Mouse (Mus musculus) kidney, embryonic 15.5 days (tissue): Measurements from ENCODE around the gene Gpsm3. TPM values are rescaled to one million over a fixed set of nuclear protein-coding genes. Genes with fewer than 3 reads are reported as not detected.

Experiments used
- ATAC-seq: fragments of 200-750 bp; cut with Nextera tagmentation; replicated peaks from 2 replicates; pipeline ENCODE4 v1.8.0; 2017; ENCODE audit warnings: moderate TSS enrichment; ENCODE audit not compliant: low FRiP score
- H3K27ac ChIP-seq: fragments of 300-500 bp; sonication (generic); 2 replicates; pipeline ENCODE4 v1.5.1; 2015; ENCODE audit warnings: mild to moderate bottlenecking, inconsistent platforms
- H3K27me3 ChIP-seq: fragments of 300-500 bp; sonication (generic); 2 replicates; pipeline ENCODE4 v1.6.1; 2015; ENCODE audit warnings: inconsistent platforms
- H3K36me3 ChIP-seq: fragments of 300-500 bp; sonication (generic); 2 replicates; pipeline ENCODE4 v1.6.1; 2015; ENCODE audit warnings: inconsistent platforms
- H3K4me1 ChIP-seq: fragments of 300-500 bp; sonication (generic); 2 replicates; pipeline ENCODE4 v1.6.1; 2015; ENCODE audit warnings: inconsistent platforms
- H3K4me2 ChIP-seq: fragments of 300-500 bp; sonication (generic); 2 replicates; pipeline ENCODE4 v1.6.1; 2015; ENCODE audit warnings: moderate library complexity, mild to moderate bottlenecking, inconsistent platforms
- H3K4me3 ChIP-seq: fragments of 300-500 bp; sonication (generic); replicated peaks from 2 replicates; pipeline ENCODE4 v1.5.1; 2015; ENCODE audit warnings: mild to moderate bottlenecking, inconsistent platforms
- H3K9ac ChIP-seq: fragments of 300-500 bp; sonication (generic); 2 replicates; pipeline ENCODE4 v1.6.1; 2015; ENCODE audit warnings: mild to moderate bottlenecking, inconsistent platforms
- H3K9me3 ChIP-seq: fragments of 300-500 bp; sonication (generic); replicated peaks from 2 replicates; pipeline ENCODE4 v1.6.1; 2016; ENCODE audit warnings: inconsistent platforms
- WGBS: fragments of 180-500 bp; shearing (Covaris S2); methylation state at CpG from one replicate; pipeline ENCODE4 v1.1.7; 2015; ENCODE audit warnings: mixed read lengths; 5-methylcytosine and 5-hydroxymethylcytosine counted together
- polyA plus RNA-seq: library from polyadenylated mRNA; unstranded; fragments of >200 nt; fragmentation: Nextera tagmentation; extraction: Ambion mirVana; gene quantifications from 2 replicates; pipeline ENCODE4 v1.2.1, GENCODE M21; 2015

The Gpsm3 gene
- polyA plus RNA-seq, 1 experiment from 2014 or later: 22.6 TPM

GRCm38 (mm10) chr17:34592581-34593549 is 3.3 kb downstream of the Gpsm3 start:
- Histone ChIP-seq H3K27me3 (no peaks in the 10 kb centered on the region), H3K4me2 (peak overlapping the region; percentile 72), H3K9ac (peak overlapping the region; percentile 94), H3K9me3 (no peaks in the 10 kb centered on the region), H3K4me3 (peak overlapping the region; percentile 73), H3K4me1 (peaks cover 86% of the 10 kb centered on the region), H3K27ac (peak overlapping the region; percentile 100), H3K36me3 (peaks cover 30% of the 10 kb centered on the region)
- under 1% methylated on average over 32 of the region's 32 CpGs for WGBS
- ATAC-seq: peak; percentile 10; the same call in 1 of the 2 replicates

- H3K27me3 ChIP-seq: no peaks in the 10 kb centered on the region
- peak overlapping the region; percentile 72 for H3K4me2 ChIP-seq
- no peaks in the 10 kb centered on the region for H3K9me3 ChIP-seq
- H3K4me3 ChIP-seq: peak overlapping the region; percentile 73
- H3K9ac ChIP-seq: peak overlapping the region; percentile 94
- 39% methylated on average over 33 of the region's 34 CpGs for WGBS
- H3K4me1 ChIP-seq: peaks cover 86% of the 10 kb centered on the region
- ATAC-seq: no peak
- H3K27ac ChIP-seq: peak overlapping the region; percentile 100
- peaks cover 30% of the 10 kb centered on the region for H3K36me3 ChIP-seq
These were observed 4.3 kb downstream of the Gpsm3 start for GRCm38 (mm10) chr17:34593752-34594525.

- Histone ChIP-seq H3K4me1 (peaks cover 79% of the 10 kb centered on the region), H3K36me3 (peaks cover 44% of the 10 kb centered on the region), H3K4me2 (peak overlapping the region; percentile 72), H3K4me3 (no peak overlapping the region; the same call in 1 of the 2 replicates), H3K27ac (0 out of 2 replicates have a peak overlapping the region, but pooled peaks have one; percentile 37), H3K27me3 (no peaks in the 10 kb centered on the region), H3K9ac (no peak overlapping the region), H3K9me3 (no peaks in the 10 kb centered on the region)
- no peak for ATAC-seq
- WGBS: 42% methylated on average over 8 of the region's 8 CpGs
These were observed 6.5 kb downstream of the Gpsm3 start for GRCm38 (mm10) chr17:34596098-34596497.

- no peaks in the 10 kb centered on the region for H3K27me3 ChIP-seq
- H3K27ac ChIP-seq: peak within 1 kb of the TSS; percentile 64
- WGBS: 31% methylated on average over 6 of the region's 6 CpGs
- peaks cover 56% of the 10 kb centered on the region for H3K36me3 ChIP-seq
- peaks cover 82% of the 10 kb centered on the region for H3K4me1 ChIP-seq
- ATAC-seq: no peak
- H3K4me2 ChIP-seq: peak within 1 kb of the TSS; percentile 27
- H3K9me3 ChIP-seq: no peaks in the 10 kb centered on the region
- H3K9ac ChIP-seq: peak within 1 kb of the TSS; percentile 26; the same call in 1 of the 2 replicates
- no peak within 1 kb of the TSS for H3K4me3 ChIP-seq
These were observed 8.0 kb downstream of the Gpsm3 start, which contains the start of gene Ager for GRCm38 (mm10) chr17:34597566-34598095. Gene Ager (plus strand): TSS chr17:34597862.

- Histone ChIP-seq H3K4me3 (no peak overlapping the region), H3K4me2 (no peak overlapping the region), H3K27ac (peak overlapping the region; percentile 37; the same call in 1 of the 2 replicates), H3K4me1 (peaks cover 74% of the 10 kb centered on the region), H3K9me3 (no peaks in the 10 kb centered on the region), H3K36me3 (peaks cover 46% of the 10 kb centered on the region), H3K27me3 (no peaks in the 10 kb centered on the region), H3K9ac (no peak overlapping the region)
- no peak for ATAC-seq
- WGBS: 78% methylated on average over 9 of the region's 9 CpGs
These were observed 10.3 kb downstream of the Gpsm3 start for GRCm38 (mm10) chr17:34599891-34600290.

GRCm38 (mm10) chr17:34601796-34602195 is 12.2 kb downstream of the Gpsm3 start:
- H3K4me1 ChIP-seq: peaks cover 65% of the 10 kb centered on the region
- H3K27me3 ChIP-seq: no peaks in the 10 kb centered on the region
- peak overlapping the region; percentile 88; the same call in 1 of the 2 replicates for H3K4me3 ChIP-seq
- no peak overlapping the region for H3K9ac ChIP-seq
- no peak for ATAC-seq
- 88% methylated on average over 12 of the region's 12 CpGs for WGBS
- peaks cover 27% of the 10 kb centered on the region for H3K36me3 ChIP-seq
- H3K4me2 ChIP-seq: peak overlapping the region; percentile 81
- no peaks in the 10 kb centered on the region for H3K9me3 ChIP-seq
- no peak overlapping the region for H3K27ac ChIP-seq

GRCm38 (mm10) chr17:34603375-34604060 is 13.9 kb downstream of the Gpsm3 start, which contains the start of gene Rnf5:
Gene Rnf5 (minus strand): TSS chr17:34603690.
- peaks cover 32% of the 10 kb centered on the region for H3K36me3 ChIP-seq
- H3K27ac ChIP-seq: peak within 1 kb of the TSS; percentile 96
- H3K27me3 ChIP-seq: no peaks in the 10 kb centered on the region
- under 1% methylated on average over 30 of the region's 30 CpGs for WGBS
- ATAC-seq: peak; percentile 95
- H3K4me1 ChIP-seq: peaks cover 67% of the 10 kb centered on the region
- H3K9ac ChIP-seq: peak within 1 kb of the TSS; percentile 96
- peak within 1 kb of the TSS; percentile 85 for H3K4me2 ChIP-seq
- no peaks in the 10 kb centered on the region for H3K9me3 ChIP-seq
- H3K4me3 ChIP-seq: peak within 1 kb of the TSS; percentile 88

GRCm38 (mm10) chr17:34604061-34604508 is 14.5 kb downstream of the Gpsm3 start, which contains the start of gene Agpat1:
Gene Agpat1 (plus strand): TSS chr17:34604262.
- Histone ChIP-seq H3K4me3 (peak within 1 kb of the TSS; percentile 88), H3K4me1 (peaks cover 65% of the 10 kb centered on the region), H3K4me2 (peak within 1 kb of the TSS; percentile 85), H3K36me3 (peaks cover 32% of the 10 kb centered on the region), H3K27me3 (no peaks in the 10 kb centered on the region), H3K9me3 (no peaks in the 10 kb centered on the region), H3K9ac (peak within 1 kb of the TSS; percentile 96), H3K27ac (peak within 1 kb of the TSS; percentile 96)
- ATAC-seq: peak; percentile 91
- WGBS: under 1% methylated on average over 35 of the region's 35 CpGs

GRCm38 (mm10) chr17:34604511-34605237 is 15.1 kb downstream of the Gpsm3 start:
- no peak for ATAC-seq
- Histone ChIP-seq H3K27ac (peak overlapping the region; percentile 96), H3K9ac (peak overlapping the region; percentile 96), H3K4me3 (peak overlapping the region; percentile 88), H3K36me3 (peaks cover 31% of the 10 kb centered on the region), H3K4me2 (peak overlapping the region; percentile 85), H3K27me3 (no peaks in the 10 kb centered on the region), H3K9me3 (no peaks in the 10 kb centered on the region), H3K4me1 (peaks cover 64% of the 10 kb centered on the region)
- 7% methylated on average over 24 of the region's 24 CpGs for WGBS

- Histone ChIP-seq H3K27ac (peak overlapping the region; percentile 96), H3K9ac (peak overlapping the region; percentile 96), H3K9me3 (no peaks in the 10 kb centered on the region), H3K4me1 (peaks cover 56% of the 10 kb centered on the region), H3K4me3 (peak overlapping the region; percentile 88), H3K27me3 (no peaks in the 10 kb centered on the region), H3K4me2 (peak overlapping the region; percentile 85), H3K36me3 (peaks cover 28% of the 10 kb centered on the region)
- WGBS: 0% methylated on average over 29 of the region's 30 CpGs
- peak; percentile 57 for ATAC-seq
These were observed 16.0 kb downstream of the Gpsm3 start for GRCm38 (mm10) chr17:34605609-34606008.
